Mouse (Mus musculus): ENCODE measurements at regions not wholly inside any gene's neighbourhood (a gene's known extent, or its start where the extent isn't known, plus 50 kb on each side); places are given as distances from the start of the nearest gene placed in this dataset.
A peak's percentile ranks its signal among the peaks of the same experiment; 100 is the strongest.

GRCm38 (mm10) chr16:93189875-93190274 is 363.9 kb upstream of the Runx1 start:
- DNase-seq (ENCODE audit: low spot score) (no peak), ATAC-seq (ENCODE audit: extremely low read depth, insufficient number of reproducible peaks, low FRiP score, poor library complexity, severe bottlenecking) (no peak)
- TF ChIP-seq POLR2AphosphoS5 (IDR thresholded peaks at IDR 0.05; ENCODE audit: insufficient replicate concordance, low read depth, low read length): no peak
- TF ChIP-seq CTCF (IDR thresholded peaks at IDR 0.05; ENCODE audit: low read depth, low read length): no peak
- no peak for TF ChIP-seq GATA2 (IDR thresholded peaks at IDR 0.05; ENCODE audit: borderline replicate concordance, low read depth, low read length)
- TF ChIP-seq TAL1 (conservative IDR thresholded peaks at IDR 0.05; ENCODE audit: low read depth, low read length): no peak
- no peak for TF ChIP-seq GATA1 (IDR thresholded peaks at IDR 0.05; ENCODE audit: borderline replicate concordance, low read length)
- peaks cover 8% of the 10 kb centered on the region; the same call in 1 of the 2 replicates for H3K27me3 ChIP-seq (ENCODE audit: insufficient read depth, low read length)
- no peaks in the 10 kb centered on the region for H3K9me3 ChIP-seq (replicated peaks)
- H3K36me3 ChIP-seq (replicated peaks): no peaks in the 10 kb centered on the region
- peaks cover 60% of the 10 kb centered on the region for H3K4me1 ChIP-seq (ENCODE audit: insufficient read depth, low read depth, low read length)
- H3K4me3 ChIP-seq (ENCODE audit: low read depth, low read length): no peak overlapping the region

- DNase-seq (ENCODE audit: low spot score) (no peak), ATAC-seq (ENCODE audit: extremely low read depth, insufficient number of reproducible peaks, low FRiP score, poor library complexity, severe bottlenecking) (no peak)
Observed at GRCm38 (mm10) chr16:93189412-93189811, 363.5 kb upstream of the Runx1 start.

GRCm38 (mm10) chr16:93186554-93186953 is 360.6 kb upstream of the Runx1 start:
- TF ChIP-seq CTCF (IDR thresholded peaks at IDR 0.05; ENCODE audit: low read depth, low read length): no peak
- no peak for TF ChIP-seq TAL1 (conservative IDR thresholded peaks at IDR 0.05; ENCODE audit: low read depth, low read length)
- no peak for TF ChIP-seq GATA1 (IDR thresholded peaks at IDR 0.05; ENCODE audit: borderline replicate concordance, low read length)
- TF ChIP-seq POLR2AphosphoS5 (IDR thresholded peaks at IDR 0.05; ENCODE audit: insufficient replicate concordance, low read depth, low read length): no peak
- no peak for TF ChIP-seq GATA2 (IDR thresholded peaks at IDR 0.05; ENCODE audit: borderline replicate concordance, low read depth, low read length)
- peaks cover 15% of the 10 kb centered on the region; the same call in 1 of the 2 replicates for H3K27me3 ChIP-seq (ENCODE audit: insufficient read depth, low read length)
- H3K4me3 ChIP-seq (ENCODE audit: low read depth, low read length): no peak overlapping the region
- peaks cover 38% of the 10 kb centered on the region for H3K4me1 ChIP-seq (ENCODE audit: insufficient read depth, low read depth, low read length)
- DNase-seq (ENCODE audit: low spot score): no peak
- ATAC-seq (ENCODE audit: extremely low read depth, insufficient number of reproducible peaks, low FRiP score, poor library complexity, severe bottlenecking): no peak
- H3K9me3 ChIP-seq (replicated peaks): no peaks in the 10 kb centered on the region
- H3K36me3 ChIP-seq (replicated peaks): no peaks in the 10 kb centered on the region

More at GRCm38 (mm10) chr16:93189412-93189811, 363.5 kb upstream of the Runx1 start:
- Histone ChIP-seq H3K27me3 (ENCODE audit: insufficient read depth, low read length) (peaks cover 8% of the 10 kb centered on the region; the same call in 1 of the 2 replicates), H3K9me3 (replicated peaks) (no peaks in the 10 kb centered on the region), H3K4me3 (ENCODE audit: low read depth, low read length) (no peak overlapping the region), H3K4me1 (ENCODE audit: insufficient read depth, low read depth, low read length) (peaks cover 57% of the 10 kb centered on the region), H3K36me3 (replicated peaks) (no peaks in the 10 kb centered on the region)
- TF ChIP-seq CTCF (IDR thresholded peaks at IDR 0.05; ENCODE audit: low read depth, low read length) (no peak), GATA1 (IDR thresholded peaks at IDR 0.05; ENCODE audit: borderline replicate concordance, low read length) (no peak), TAL1 (conservative IDR thresholded peaks at IDR 0.05; ENCODE audit: low read depth, low read length) (no peak), POLR2AphosphoS5 (IDR thresholded peaks at IDR 0.05; ENCODE audit: insufficient replicate concordance, low read depth, low read length) (no peak), GATA2 (IDR thresholded peaks at IDR 0.05; ENCODE audit: borderline replicate concordance, low read depth, low read length) (no peak)

GRCm38 (mm10) chr16:93182656-93183055 is 356.7 kb upstream of the Runx1 start:
- Histone ChIP-seq H3K27me3 (ENCODE audit: insufficient read depth, low read length) (peaks cover 17% of the 10 kb centered on the region; the same call in 1 of the 2 replicates), H3K36me3 (replicated peaks) (no peaks in the 10 kb centered on the region), H3K4me1 (ENCODE audit: insufficient read depth, low read depth, low read length) (peaks cover 24% of the 10 kb centered on the region), H3K4me3 (ENCODE audit: low read depth, low read length) (no peak overlapping the region), H3K9me3 (replicated peaks) (peaks cover 19% of the 10 kb centered on the region)
- TF ChIP-seq CTCF (IDR thresholded peaks at IDR 0.05; ENCODE audit: low read depth, low read length): no peak
- no peak for TF ChIP-seq TAL1 (conservative IDR thresholded peaks at IDR 0.05; ENCODE audit: low read depth, low read length)
- TF ChIP-seq POLR2AphosphoS5 (IDR thresholded peaks at IDR 0.05; ENCODE audit: insufficient replicate concordance, low read depth, low read length): no peak
- no peak for TF ChIP-seq GATA1 (IDR thresholded peaks at IDR 0.05; ENCODE audit: borderline replicate concordance, low read length)
- no peak for TF ChIP-seq GATA2 (IDR thresholded peaks at IDR 0.05; ENCODE audit: borderline replicate concordance, low read depth, low read length)
- DNase-seq (ENCODE audit: low spot score) (no peak), ATAC-seq (ENCODE audit: extremely low read depth, insufficient number of reproducible peaks, low FRiP score, poor library complexity, severe bottlenecking) (no peak)

GRCm38 (mm10) chr16:93181497-93181896 is 355.5 kb upstream of the Runx1 start:
- H3K36me3 ChIP-seq (replicated peaks): no peaks in the 10 kb centered on the region
- no peak overlapping the region for H3K4me3 ChIP-seq (ENCODE audit: low read depth, low read length)
- H3K4me1 ChIP-seq (ENCODE audit: insufficient read depth, low read depth, low read length): peaks cover 24% of the 10 kb centered on the region
- DNase-seq (ENCODE audit: low spot score): no peak
- peaks cover 21% of the 10 kb centered on the region for H3K9me3 ChIP-seq (replicated peaks)
- ATAC-seq (ENCODE audit: extremely low read depth, insufficient number of reproducible peaks, low FRiP score, poor library complexity, severe bottlenecking): peak; percentile 49; the same call in 1 of the 2 replicates
- peaks cover 14% of the 10 kb centered on the region; the same call in 1 of the 2 replicates for H3K27me3 ChIP-seq (ENCODE audit: insufficient read depth, low read length)
- TF ChIP-seq TAL1 (conservative IDR thresholded peaks at IDR 0.05; ENCODE audit: low read depth, low read length) (0 out of 2 replicates have a peak, but pooled peaks have one; percentile 20), CTCF (IDR thresholded peaks at IDR 0.05; ENCODE audit: low read depth, low read length) (no peak)

GRCm38 (mm10) chr16:93180213-93180612 is 354.3 kb upstream of the Runx1 start:
- Histone ChIP-seq H3K4me3 (ENCODE audit: low read depth, low read length) (no peak overlapping the region), H3K27me3 (ENCODE audit: insufficient read depth, low read length) (peaks cover 10% of the 10 kb centered on the region; the same call in 1 of the 2 replicates), H3K36me3 (replicated peaks) (no peaks in the 10 kb centered on the region), H3K9me3 (replicated peaks) (peaks cover 21% of the 10 kb centered on the region), H3K4me1 (ENCODE audit: insufficient read depth, low read depth, low read length) (peaks cover 22% of the 10 kb centered on the region)
- no peak for DNase-seq (ENCODE audit: low spot score)
- TF ChIP-seq GATA1 (IDR thresholded peaks at IDR 0.05; ENCODE audit: borderline replicate concordance, low read length): no peak
- no peak for TF ChIP-seq TAL1 (conservative IDR thresholded peaks at IDR 0.05; ENCODE audit: low read depth, low read length)
- no peak for TF ChIP-seq CTCF (IDR thresholded peaks at IDR 0.05; ENCODE audit: low read depth, low read length)
- TF ChIP-seq POLR2AphosphoS5 (IDR thresholded peaks at IDR 0.05; ENCODE audit: insufficient replicate concordance, low read depth, low read length): no peak
- no peak for TF ChIP-seq GATA2 (IDR thresholded peaks at IDR 0.05; ENCODE audit: borderline replicate concordance, low read depth, low read length)
- peak; percentile 56 for ATAC-seq (ENCODE audit: extremely low read depth, insufficient number of reproducible peaks, low FRiP score, poor library complexity, severe bottlenecking)
